In the genomic region with DNA sequence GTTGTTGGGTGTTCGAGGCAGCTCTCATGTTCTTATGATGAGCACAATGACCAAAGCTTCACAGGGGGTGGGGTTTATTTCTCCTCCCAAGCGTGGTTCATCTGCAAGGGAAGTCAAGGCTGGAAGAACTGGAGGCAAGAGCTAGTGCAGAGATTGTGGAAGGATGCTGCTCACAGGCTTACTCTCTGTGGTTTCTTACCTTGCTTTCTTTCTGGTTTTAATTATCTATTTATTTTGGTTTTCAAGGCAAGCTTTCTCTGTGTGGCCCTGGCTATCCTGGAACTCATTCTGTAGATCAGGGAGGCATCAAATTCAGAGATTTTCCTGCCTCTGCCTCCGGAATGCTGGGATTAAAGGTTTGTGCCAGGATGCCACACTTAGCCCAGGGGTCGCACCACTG, we compare ENCODE assay signal across 7 mouse cellular contexts. TPM values are rescaled to one million over a fixed set of nuclear protein-coding genes. Genes with fewer than 3 reads are reported as not detected.
A peak's percentile ranks its signal among the peaks of the same experiment; 100 is the strongest.
DNase-seq lines count a peak whose midpoint lies in the region; ATAC-seq and TF ChIP-seq lines count a peak whose summit lies in the region.
"Not testable (repeated sequence)": the region's sequence is repeated elsewhere in the genome, so short reads cannot be mapped to it uniquely, and the experiment has no call there.

A gene (minus strand): TSS at position 101 of the 400 bp plus-strand sequence.

- not testable (repeated sequence) for H3K4me1 ChIP-seq in MEL (ENCODE audit: control insufficient read depth in 1 of 2, insufficient read depth in 2 of 2, low read length in 2 of 2); brown adipose tissue, adult 24 weeks (ENCODE audit: control insufficient read depth, insufficient read depth, insufficient read length, low read length); intestine, postnatal 0 days (replicated peaks; ENCODE audit: control insufficient read depth, insufficient read depth, low read length); liver, embryonic 13.5 days (replicated peaks)

- H3K4me2 ChIP-seq in intestine, postnatal 0 days (replicated peaks; ENCODE audit: low read depth) = peak within 1 kb of the TSS; percentile 54
- H3K4me2 ChIP-seq in liver, embryonic 13.5 days = 0 out of 2 replicates have a peak within 1 kb of the TSS, but pooled peaks have one; percentile 24

- H3K27ac ChIP-seq in MEL (ENCODE audit: control insufficient read depth, low read depth, low read length); brown adipose tissue, adult 24 weeks (replicated peaks; ENCODE audit: low read depth, low read length); liver, embryonic 13.5 days: not testable (repeated sequence)
- H3K27ac ChIP-seq in intestine, postnatal 0 days (ENCODE audit: low read depth, low read length) = peak within 1 kb of the TSS; percentile 73
- H3K27ac ChIP-seq in macrophage = peak within 1 kb of the TSS; percentile 14; the same call in 1 of the 2 replicates

- not testable (repeated sequence) for DNase-seq in MEL (ENCODE audit: low read depth, low spot score); liver, embryonic 13.5 days

- not testable (repeated sequence) for TF ChIP-seq RAD21 in MEL (IDR thresholded peaks at IDR 0.05; ENCODE audit: low read depth, low read length)

- H3K36me3 ChIP-seq in MEL (ENCODE audit: control insufficient read depth in 1 of 2, insufficient read depth in 2 of 2, low read length in 2 of 2); intestine, postnatal 0 days (ENCODE audit: control insufficient read depth, insufficient read depth); liver, embryonic 13.5 days; macrophage (ENCODE audit: inconsistent target): not testable (repeated sequence)

- not testable (repeated sequence) for TF ChIP-seq POLR2A in MEL (IDR thresholded peaks at IDR 0.05; ENCODE audit: control insufficient read depth in 1 of 2, insufficient read depth in 1 of 2, low read depth in 1 of 2, low read length in 2 of 2, poor library complexity in 1 of 2)

- not testable (repeated sequence) for TF ChIP-seq CTCF in MEL (IDR thresholded peaks at IDR 0.05 in 2 of 3, conservative IDR thresholded peaks at IDR 0.05 in 1 of 3; ENCODE audit: control insufficient read depth in 1 of 3, insufficient read depth in 1 of 3, low read depth in 2 of 3, low read length in 3 of 3, poor library complexity in 1 of 3, severe bottlenecking in 1 of 3); intestine, postnatal 0 days (IDR thresholded peaks at IDR 0.05; ENCODE audit: low read depth)

- not testable (repeated sequence) for H3K9me3 ChIP-seq in MEL (replicated peaks; ENCODE audit: insufficient read depth, low read length); intestine, postnatal 0 days (ENCODE audit: control insufficient read depth); liver, embryonic 13.5 days (replicated peaks)

- peak within 1 kb of the TSS; percentile 20 to 32; a peak in 2 of 4 replicates for H3K4me3 ChIP-seq in MEL (ENCODE audit: control insufficient read depth in 1 of 2, insufficient read depth in 1 of 2, low read depth in 2 of 2, low read length in 2 of 2)
- H3K4me3 ChIP-seq in brown adipose tissue, adult 24 weeks (ENCODE audit: insufficient read depth, low read depth, low read length) = peak within 1 kb of the TSS; percentile 34
- H3K4me3 ChIP-seq in intestine, postnatal 0 days (ENCODE audit: low read depth, low read length) = peak within 1 kb of the TSS; percentile 24
- H3K4me3 ChIP-seq in liver, embryonic 13.5 days (replicated peaks) = peak within 1 kb of the TSS; percentile 32; the same call in 1 of the 2 replicates
- peak within 1 kb of the TSS; percentile 40 for H3K4me3 ChIP-seq in macrophage (ENCODE audit: inconsistent target)

- ATAC-seq in hematopoietic stem cell, adult 5-6 weeks (replicated peaks in 1 of 2; ENCODE audit: insufficient read depth in 1 of 2, low FRiP score in 2 of 2, low TSS enrichment in 1 of 2, low read depth in 1 of 2, poor library complexity in 2 of 2, severe bottlenecking in 2 of 2); intestine, postnatal 0 days; liver, embryonic 13.5 days (ENCODE audit: low read depth); monocyte, adult 5-6 weeks (replicated peaks; ENCODE audit: insufficient number of reproducible peaks, low FRiP score, low TSS enrichment, poor library complexity, severe bottlenecking): not testable (repeated sequence)

- 73% methylated on average over 4 of the region's 4 CpGs for WGBS in intestine, postnatal 0 days
- WGBS in liver, embryonic 13.5 days (ENCODE audit: insufficient replicate concordance) = 67% methylated on average over 4 of the region's 4 CpGs
- WGBS in macrophage (ENCODE audit: missing documents) = 96% methylated on average over 4 of the region's 4 CpGs

- H3K27me3 ChIP-seq in MEL (ENCODE audit: control insufficient read depth in 1 of 2, insufficient read depth in 2 of 2, low read length in 2 of 2); intestine, postnatal 0 days (replicated peaks; ENCODE audit: control insufficient read depth, insufficient read depth, low read length); liver, embryonic 13.5 days: not testable (repeated sequence)

- H3K9ac ChIP-seq in MEL (ENCODE audit: control insufficient read depth, low read depth, low read length, poor library complexity, severe bottlenecking); intestine, postnatal 0 days (ENCODE audit: low read depth, low read length); liver, embryonic 13.5 days: not testable (repeated sequence)

- not testable (repeated sequence) for H3K79me2 ChIP-seq in MEL (ENCODE audit: control insufficient read depth, insufficient read depth, low read length, poor library complexity); macrophage (ENCODE audit: inconsistent target)

- TF ChIP-seq EP300 in MEL (IDR thresholded peaks at IDR 0.05; ENCODE audit: low read depth in 1 of 2, low read length in 2 of 2) = not testable (repeated sequence)

RNA-seq across cellular contexts. Expression of the gene that starts here (rescaled TPM):
- total RNA-seq in MEL (2012; rRNA removed) = under 0.01 and 0.07 TPM in 2 replicates
- under 1 TPM in 1 of 2 experiments, not detected in 1; 0.29 TPM for polyA plus RNA-seq in MEL (2012; ENCODE audit: insufficient read depth in 1 of 2, insufficient read length in 2 of 2, low read depth in 1 of 2, low replicate concordance in 2 of 2, missing spikeins in 1 of 2)
- polyA plus RNA-seq in brown adipose tissue, adult 24 weeks (2012; ENCODE audit: insufficient read depth, insufficient read length, missing spikeins) = 0.33 TPM in 1 of 2 replicates, not detected in the other
- total RNA-seq in hematopoietic stem cell, adult 5-6 weeks (2017) = 20.8 and 21.6 TPM in 2 replicates
- polyA plus RNA-seq in intestine, postnatal 0 days (2015; fragmentation: Nextera tagmentation; extraction: Ambion mirVana) = 10.2 and 13.0 TPM in 2 replicates
- polyA plus RNA-seq in liver, embryonic 13.5 days (2015; fragmentation: Nextera tagmentation; extraction: Ambion mirVana) = 0.27 and 0.44 TPM in 2 replicates
- total RNA-seq in macrophage (2018; cell fraction: chromatin; rRNA removed) = 100 to 1,000 TPM in 23 of 26 experiments, 10 to 100 TPM in 3; 61.8 to 265 (median 170) TPM
- 10 to 100 TPM in 25 of 26 experiments, 1 to 10 TPM in 1; 8.8 to 29.5 (median 16.8) TPM for total RNA-seq in macrophage (2018; cell fraction: cytosol; rRNA removed)
- total RNA-seq in macrophage (2018; cell fraction: nucleus; rRNA removed) = 100 to 1,000 TPM in 6 of 26 experiments, 10 to 100 TPM in 20; 38.6 to 115 (median 74.8) TPM
- 8.1 to 17.5 TPM (median 13.2 TPM) in 3 replicates for polyA plus RNA-seq in macrophage (2018)
- 103 to 115 TPM (median 107 TPM) in 3 replicates for total RNA-seq in monocyte, adult 5-6 weeks (2017)

Comparison
In these comparisons a context has a peak if more than half of its experiments do, and no peak if none do; other contexts are left out.
1. RNA of the gene that starts here (total RNA-seq): 103 to 115 TPM in monocyte, adult 5-6 weeks and 20.8 to 21.6 TPM in hematopoietic stem cell, adult 5-6 weeks; under 0.01 to 0.07 TPM in MEL; every median in the first group is over 10 times any median in the second.
2. Peak in every context shown above with its lines, with median percentiles within 50 percentile points of each other: H3K4me3 ChIP-seq.